Mouse (Mus musculus): ENCODE measurements around the gene Slc18b1.
"Not testable (repeated sequence)": the region's sequence is repeated elsewhere in the genome, so short reads cannot be mapped to it uniquely, and the experiment has no call there.

Gene Slc18b1

GRCm38 (mm10) chr10:23796551-23797503 is at the start of gene Slc18b1:
Gene Slc18b1, plus strand, starts transcription at chr10:23796986.
- DNase-seq: peak; percentile 74

- DNase-seq: no peak
Observed at GRCm38 (mm10) chr10:23754166-23754565, 42.6 kb upstream of the Slc18b1 start.

DNA sequence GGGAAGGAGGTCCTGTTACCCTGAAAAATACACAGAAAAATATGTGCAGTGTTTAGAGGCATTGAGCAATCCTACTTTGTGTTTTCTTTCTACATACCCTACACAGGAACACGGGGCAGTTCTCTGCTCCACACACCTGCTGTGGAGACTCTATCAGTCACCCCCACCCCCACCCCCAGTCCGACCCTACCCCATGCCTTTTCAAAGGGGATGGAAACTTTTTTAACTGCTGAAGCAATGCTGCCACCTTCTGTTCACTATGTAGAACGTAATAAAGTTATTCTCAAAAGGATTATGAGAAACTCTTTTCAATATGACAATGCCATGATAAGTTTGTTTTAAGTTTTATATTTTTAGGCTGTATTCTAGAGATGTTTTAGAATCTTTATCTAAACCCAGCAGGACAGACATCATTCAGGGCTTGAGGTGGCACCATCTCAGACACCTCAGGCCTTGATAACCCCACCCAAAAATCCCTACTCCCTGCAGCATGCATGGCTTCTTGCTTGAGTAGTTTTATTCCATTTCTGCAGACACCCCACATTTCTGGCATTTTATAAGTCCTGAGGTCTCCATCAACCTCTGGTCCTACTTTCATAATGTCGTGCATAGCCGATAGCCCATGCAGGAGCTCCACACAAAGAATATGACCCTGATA is 19.4 kb upstream of the Slc18b1 start:
- DNase-seq: no peak

DNA sequence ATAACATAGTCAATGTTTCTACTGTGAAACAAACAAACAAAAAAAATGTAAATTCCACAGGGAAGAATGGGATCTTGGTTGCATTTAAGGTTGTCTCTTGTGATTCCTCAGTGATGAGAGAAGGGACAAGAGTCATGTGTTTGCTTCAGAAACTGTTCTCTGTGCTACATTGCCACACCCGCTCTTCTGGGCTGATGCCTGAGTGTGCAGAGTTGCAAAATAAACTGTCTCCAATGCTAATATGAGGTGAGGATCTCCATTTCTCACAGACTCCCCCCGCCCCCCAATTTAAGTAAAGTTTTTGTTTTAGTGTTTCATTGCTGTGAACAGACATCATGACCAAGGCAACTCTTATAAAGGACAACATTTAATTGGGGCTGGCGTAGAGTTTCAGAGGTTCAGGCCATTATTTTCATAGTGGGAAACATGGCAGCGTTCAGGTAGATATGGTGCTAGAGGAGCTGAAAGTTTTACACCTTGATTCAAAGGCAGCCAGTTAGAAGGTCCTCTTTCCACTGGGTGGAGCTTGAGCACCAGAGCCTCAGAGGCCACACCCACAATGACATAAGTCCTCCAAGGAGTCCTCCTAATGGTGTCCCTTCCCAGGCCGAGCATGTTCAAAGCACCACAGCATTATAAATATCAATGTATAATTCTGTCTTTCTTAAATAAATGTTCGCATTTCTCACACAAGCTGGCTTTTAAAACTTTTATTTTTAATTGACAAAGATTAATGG is 16.1 kb upstream of the Slc18b1 start:
- DNase-seq: no peak

- DNase-seq: no peak
Observed at GRCm38 (mm10) chr10:23781760-23782735, 14.7 kb upstream of the Slc18b1 start.

DNA sequence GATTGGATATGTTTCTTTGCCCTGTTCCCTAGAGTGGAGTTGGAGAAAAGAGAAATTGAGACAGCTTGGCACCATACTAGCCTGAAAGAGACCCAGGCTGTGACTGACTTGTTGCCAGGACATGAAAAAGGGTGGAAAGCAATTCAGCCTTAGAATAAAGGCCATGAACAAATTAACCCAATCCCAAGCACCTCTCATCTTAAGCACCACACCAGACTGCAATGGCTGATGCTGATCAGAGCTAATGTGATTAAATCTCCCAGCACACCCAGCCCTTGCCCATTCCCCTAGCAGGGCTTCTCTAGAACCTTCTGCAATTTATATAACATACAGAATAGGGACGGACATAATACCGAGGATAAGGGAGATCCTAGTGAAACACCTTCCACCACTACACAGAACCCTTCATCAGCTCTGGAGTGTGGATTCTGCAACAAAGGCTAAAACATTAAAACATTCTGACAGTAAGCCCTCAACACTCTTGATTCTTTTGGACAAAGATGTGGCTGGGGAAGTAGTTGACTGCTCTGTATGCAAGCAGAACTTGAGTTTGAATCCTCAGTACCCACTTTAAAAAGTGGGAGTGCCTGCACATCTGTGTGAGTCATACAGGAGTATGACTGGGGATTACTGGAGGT is 13.8 kb upstream of the Slc18b1 start:
- DNase-seq: no peak

DNA sequence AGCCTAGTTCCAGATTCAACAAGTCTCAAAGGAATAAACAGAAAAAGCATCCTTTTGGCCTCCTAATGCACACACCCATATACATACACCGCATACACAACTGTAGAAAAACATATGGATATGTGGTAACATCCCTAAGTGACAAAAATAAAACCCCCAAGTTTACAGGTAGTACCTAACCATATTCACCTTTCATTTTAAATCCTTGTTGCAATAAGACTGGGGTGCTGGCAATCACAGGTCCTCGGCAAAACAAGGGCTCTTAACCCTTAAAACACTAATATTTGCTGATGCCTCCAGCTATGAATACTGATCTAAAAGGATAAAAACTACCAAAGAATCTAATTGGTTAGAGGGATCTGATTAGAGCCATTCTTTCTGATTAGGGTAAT is 13.3 kb upstream of the Slc18b1 start:
- DNase-seq: no peak

DNA sequence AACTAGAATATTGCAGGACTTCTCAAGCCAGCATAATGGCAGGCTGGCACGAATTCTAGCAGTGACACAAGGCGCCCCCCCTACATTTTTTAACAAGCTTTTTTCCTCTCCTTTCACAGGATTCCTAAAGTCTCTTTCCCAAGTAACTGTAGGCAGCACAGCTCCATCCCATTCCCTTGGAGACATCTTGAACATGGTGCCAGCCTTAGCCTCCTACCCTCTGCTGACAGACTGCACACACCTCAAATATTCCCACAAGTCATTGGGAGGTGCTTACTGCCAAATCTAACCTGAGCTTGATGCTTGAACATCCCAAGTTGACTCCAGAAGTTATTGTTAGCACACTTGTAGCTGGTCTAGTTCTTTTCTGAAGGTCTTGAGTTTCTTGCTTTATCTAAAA is 12.7 kb upstream of the Slc18b1 start:
- no peak for DNase-seq

DNA sequence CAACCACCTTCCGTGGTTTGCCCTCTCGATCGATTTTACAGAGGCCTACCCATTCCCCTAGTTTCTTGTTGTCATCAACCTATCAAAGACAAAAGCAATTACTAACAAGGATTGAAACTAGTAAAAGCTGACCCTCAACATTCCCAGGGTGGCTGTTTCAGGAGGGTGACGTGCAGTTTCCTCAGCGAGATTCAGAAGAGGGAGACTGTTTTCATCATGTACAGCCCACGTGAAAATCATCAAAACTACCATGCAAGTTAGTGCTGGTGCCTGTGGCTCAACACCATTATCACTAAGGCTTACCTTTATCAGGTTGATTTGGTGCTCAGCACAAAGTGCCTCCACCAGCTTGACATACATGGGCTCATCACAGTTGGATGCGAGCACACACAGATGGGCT is 11.2 kb upstream of the Slc18b1 start:
- not testable (repeated sequence) for DNase-seq

- no peak for DNase-seq
Observed at GRCm38 (mm10) chr10:23786040-23786439, 10.7 kb upstream of the Slc18b1 start.

GRCm38 (mm10) chr10:23786631-23787038 is 10.2 kb upstream of the Slc18b1 start:
- DNase-seq: not testable (repeated sequence)

- DNase-seq: peak; percentile 99
Observed at GRCm38 (mm10) chr10:23787062-23787821, 9.5 kb upstream of the Slc18b1 start, which contains the start of gene Rps12. Gene Rps12, minus strand, starts transcription at chr10:23787275.

DNA sequence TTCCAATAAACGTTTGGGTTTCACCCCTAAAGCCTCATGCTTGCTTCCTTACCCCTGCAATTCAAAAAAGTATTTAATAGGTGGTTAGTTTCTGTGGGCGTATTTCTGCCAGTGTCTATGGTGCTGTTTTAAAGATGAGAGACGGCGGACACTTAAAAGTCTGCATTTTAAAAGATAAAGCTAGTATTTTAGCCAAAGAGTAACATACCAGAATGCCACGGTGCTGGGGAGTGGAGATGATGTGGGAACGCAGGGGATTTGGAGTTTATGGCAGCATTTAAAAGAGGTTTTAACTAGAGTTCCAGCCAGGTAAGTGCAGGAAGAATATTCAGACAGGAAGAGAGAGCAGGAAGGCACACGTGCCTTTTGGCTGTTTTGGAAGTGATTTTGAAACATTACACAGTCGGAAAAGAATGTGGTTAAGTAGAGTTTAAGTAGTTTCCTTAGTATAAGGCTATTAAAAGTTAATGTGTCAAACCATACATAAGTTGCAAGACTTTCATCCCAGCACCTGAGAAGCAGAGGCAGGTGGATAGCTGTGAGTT is 8.7 kb upstream of the Slc18b1 start:
- no peak for DNase-seq

- DNase-seq: no peak
Observed at GRCm38 (mm10) chr10:23795871-23796520, 790 bp upstream of the Slc18b1 start.

DNA sequence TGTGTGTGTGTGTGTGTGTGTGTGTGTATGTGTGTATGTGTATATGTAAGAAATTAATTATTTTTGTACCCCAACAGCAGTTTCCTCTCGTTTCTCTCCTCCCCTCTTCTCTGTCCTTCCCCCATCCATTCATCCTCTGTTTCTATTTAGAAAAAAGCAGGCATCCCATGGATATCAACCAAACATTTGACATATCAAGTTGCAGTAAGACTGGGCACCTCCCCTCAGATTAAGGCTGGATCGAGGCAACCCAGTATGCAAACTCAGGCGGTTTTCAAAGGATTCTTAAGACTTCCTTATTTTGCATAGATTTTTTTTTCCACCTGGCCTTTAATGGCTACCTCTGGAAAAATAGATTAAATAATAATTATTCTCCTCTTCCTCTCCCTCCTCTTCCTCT is 820 bp downstream of the Slc18b1 start:
- no peak for DNase-seq

DNA sequence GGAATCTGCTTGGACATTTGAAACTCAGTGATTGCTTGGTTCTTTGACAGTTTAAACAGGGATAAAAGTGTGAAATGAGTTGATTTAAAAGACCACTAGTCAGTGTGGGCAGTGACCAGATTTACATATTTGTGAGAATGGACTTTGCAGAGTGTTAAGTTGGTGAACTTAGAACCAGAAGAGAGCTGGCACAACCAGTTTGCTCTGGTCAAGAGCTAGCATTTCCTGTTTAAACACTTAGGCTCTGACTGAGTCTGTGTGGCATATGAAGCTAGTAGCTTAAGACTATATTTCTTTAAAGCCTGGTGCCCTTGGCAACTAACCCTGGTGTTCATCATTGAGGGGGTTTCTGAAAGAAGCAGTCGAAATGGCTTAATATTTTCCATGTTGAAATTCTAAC is 1.4 kb downstream of the Slc18b1 start:
- peak; percentile 30 for DNase-seq

GRCm38 (mm10) chr10:23799933-23800332 is 3.1 kb downstream of the Slc18b1 start:
- DNase-seq: no peak

DNA sequence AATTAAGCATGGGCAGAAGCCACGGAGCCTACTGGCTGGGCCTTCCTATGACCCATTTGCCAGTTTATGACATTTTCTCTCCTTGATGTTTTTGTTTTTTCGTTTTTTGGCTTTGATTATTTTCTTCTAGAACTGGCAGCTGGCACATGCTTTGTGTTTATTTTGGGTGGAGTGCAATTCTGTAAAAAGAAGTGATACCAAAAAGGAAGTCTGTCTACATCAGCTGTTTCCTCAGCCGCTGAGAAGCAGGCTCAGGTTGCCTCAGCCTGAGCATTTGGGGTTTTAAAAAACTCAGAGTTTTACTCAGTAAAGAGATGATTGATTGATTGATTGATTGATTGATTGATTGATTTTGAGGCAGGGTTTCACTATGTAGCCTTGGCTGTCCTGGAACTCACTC is 6.1 kb downstream of the Slc18b1 start:
- DNase-seq: no peak

- no peak for DNase-seq
Observed at GRCm38 (mm10) chr10:23804665-23805064, 7.9 kb downstream of the Slc18b1 start.

- DNase-seq: no peak
Observed at GRCm38 (mm10) chr10:23806201-23806600, 9.4 kb downstream of the Slc18b1 start.
